Mouse (Mus musculus) liver, embryonic 14.5 days (tissue): Measurements from ENCODE around the gene Fpr2.
"Not testable (repeated sequence)": the region's sequence is repeated elsewhere in the genome, so short reads cannot be mapped to it uniquely, and the experiment has no call there.

Experiments
- CTCF ChIP-seq: IDR thresholded peaks from 2 replicates; pipeline ENCODE4 v1.5.1; 2016; ENCODE audit warnings: antibody characterized with exemption, low read depth, control low read depth
- EP300 ChIP-seq: IDR thresholded peaks from 2 replicates; pipeline ENCODE4 v1.6.1; 2016; ENCODE audit warnings: antibody characterized with exemption, low read depth

DNA sequence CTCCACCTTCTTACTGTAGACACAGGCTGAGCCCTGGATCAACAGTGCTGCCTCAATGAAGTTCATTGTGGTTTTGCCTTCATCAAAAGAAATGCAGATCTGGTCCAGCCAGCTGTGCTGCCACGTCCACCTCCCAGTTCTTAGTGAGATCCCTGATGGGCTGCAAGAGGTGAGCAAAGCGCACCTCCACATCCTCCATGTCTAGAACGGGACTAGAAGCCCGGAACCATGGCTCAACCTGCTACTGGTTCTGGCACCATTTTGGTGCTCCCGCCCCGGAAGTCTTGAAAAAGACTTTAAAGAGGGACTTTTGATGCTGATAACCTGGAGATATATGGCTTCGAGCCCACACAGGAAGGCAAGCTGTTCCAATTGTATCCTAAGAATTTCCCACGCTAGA, 25.0 kb downstream of the Fpr2 start:
- TF ChIP-seq CTCF, EP300: not testable (repeated sequence)
